Mouse (Mus musculus) liver, embryonic 14 days (tissue): ENCODE data around the gene Osr1. TPM values are rescaled to one million over a fixed set of nuclear protein-coding genes. Genes with fewer than 3 reads are reported as not detected.

Experiments
- polyA plus RNA-seq: library from polyadenylated mRNA; depleted of rRNA; stranded (reverse); fragments of >200 nt; gene quantifications from 2 replicates; pipeline ENCODE4 v1.2.3, GENCODE M21; 2012; rRNA removed

Osr1 gene
- 0.12 and 0.35 TPM in 2 replicates for polyA plus RNA-seq

DNA sequence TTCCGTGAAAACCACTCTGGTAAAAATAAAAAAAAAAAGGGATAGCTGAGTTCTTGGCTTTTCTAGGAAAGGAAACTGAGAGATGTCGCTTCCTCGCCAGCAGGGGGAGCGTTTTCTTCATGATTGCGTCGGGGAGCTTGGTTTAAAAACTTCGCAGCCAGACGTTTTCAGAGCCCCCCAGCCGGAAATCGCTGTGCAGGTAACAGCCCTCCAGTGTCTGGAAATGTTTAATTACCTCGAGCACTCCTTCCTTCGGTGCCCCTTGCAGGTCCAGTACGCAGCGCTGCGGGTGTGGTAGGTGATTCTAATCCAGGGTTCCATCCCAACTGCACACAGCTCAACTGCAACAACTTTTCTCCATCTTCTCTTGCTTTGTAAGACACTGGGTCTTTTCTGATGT is at the start of gene Osr1:
Gene Osr1, plus strand, starts transcription at position 146 of the 400 bp plus-strand sequence.

